Mouse (Mus musculus): ENCODE results near the gene Plppr3. TPM values are rescaled to one million over a fixed set of nuclear protein-coding genes. Genes with fewer than 3 reads are reported as not detected.

Plppr3 gene
- total and polyA plus RNA-seq, 3 experiments = 0.85 to 6.2 TPM; not detected in 1

- Histone ChIP-seq H3K9me3 (replicated peaks; ENCODE audit: insufficient read depth, low read length) (no peaks in the 10 kb centered on the region), H3K27ac (ENCODE audit: control insufficient read depth, low read depth, low read length) (no peak overlapping the region), H3K36me3 (ENCODE audit: control insufficient read depth in 1 of 2, insufficient read depth in 2 of 2, low read length in 2 of 2) (no peaks in the 10 kb centered on the region), H3K9ac (ENCODE audit: control insufficient read depth, low read depth, low read length, poor library complexity, severe bottlenecking) (no peak overlapping the region), H3K4me3 (ENCODE audit: control insufficient read depth in 1 of 2, insufficient read depth in 1 of 2, low read depth in 2 of 2, low read length in 2 of 2) (no peak overlapping the region), H3K79me2 (ENCODE audit: control insufficient read depth, insufficient read depth, low read length, poor library complexity) (no peaks in the 10 kb centered on the region), H3K27me3 (ENCODE audit: control insufficient read depth in 1 of 2, insufficient read depth in 2 of 2, low read length in 2 of 2) (no peaks in the 10 kb centered on the region), H3K4me1 (ENCODE audit: control insufficient read depth in 1 of 2, insufficient read depth in 2 of 2, low read length in 2 of 2) (no peaks in the 10 kb centered on the region)
- DNase-seq (ENCODE audit: low read depth, low spot score) = no peak
- peak in 1 of 3 experiments; percentile 6; a peak in 1 of 6 replicates for TF ChIP-seq CTCF (IDR thresholded peaks at IDR 0.05 in 2 of 3, conservative IDR thresholded peaks at IDR 0.05 in 1 of 3; ENCODE audit: control insufficient read depth in 1 of 3, insufficient read depth in 1 of 3, low read depth in 2 of 3, low read length in 3 of 3, poor library complexity in 1 of 3, severe bottlenecking in 1 of 3)
- no peak for TF ChIP-seq KAT2A (conservative IDR thresholded peaks at IDR 0.05; ENCODE audit: low read depth, low read length)
- no peak for TF ChIP-seq CHD1 (IDR thresholded peaks at IDR 0.05; ENCODE audit: low read depth, low read length)
Observed at GRCm38 (mm10) chr10:79900951-79901410, 26.5 kb upstream of the Plppr3 start.

DNA sequence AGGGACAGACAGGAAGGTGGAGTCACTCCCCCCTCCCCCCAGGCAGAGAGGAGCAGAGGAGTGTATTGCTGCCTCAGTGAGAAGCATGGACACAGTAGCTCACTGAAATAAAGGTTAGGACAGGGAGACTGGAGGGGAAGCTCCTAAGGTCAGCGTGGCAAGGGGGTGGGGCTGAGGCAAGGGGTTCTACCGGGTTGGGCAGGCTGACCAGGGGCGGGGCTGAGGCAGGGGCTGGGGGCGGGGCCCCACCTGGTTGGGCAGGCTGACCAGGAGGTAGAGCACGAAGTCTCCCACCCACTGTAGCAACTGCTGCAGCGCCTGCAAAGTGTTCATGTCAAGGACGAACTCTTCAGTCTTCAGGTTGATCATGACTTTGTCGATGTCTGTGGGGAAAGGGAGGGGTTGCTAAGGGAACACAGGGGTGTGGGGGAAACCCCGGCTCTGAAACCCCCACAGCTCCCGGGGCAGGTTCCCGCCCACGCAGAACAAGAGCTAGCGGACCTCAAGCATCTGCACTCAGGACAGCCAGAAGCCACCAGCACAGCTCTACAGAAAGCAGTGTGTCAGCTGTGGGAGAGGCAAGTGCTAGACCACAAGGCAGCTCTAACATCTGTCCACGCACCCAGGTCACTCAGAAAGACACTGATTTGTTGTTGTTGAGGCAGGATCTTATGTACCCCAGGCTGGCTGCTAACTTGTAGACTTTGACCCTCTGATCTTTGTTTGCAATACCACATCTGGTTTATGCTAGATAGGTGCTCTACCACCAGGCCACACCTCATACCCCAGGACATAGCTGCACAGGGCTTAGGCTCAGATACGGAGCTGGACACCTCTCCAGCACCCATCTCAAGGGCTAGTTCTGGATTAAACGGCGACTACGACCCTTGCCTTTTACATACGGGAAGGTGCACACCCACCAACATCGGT, 23.1 kb upstream of the Plppr3 start:
- H3K9ac ChIP-seq (ENCODE audit: control insufficient read depth, low read depth, low read length, poor library complexity, severe bottlenecking) = no peak overlapping the region
- no peaks in the 10 kb centered on the region for H3K9me3 ChIP-seq (replicated peaks; ENCODE audit: insufficient read depth, low read length)
- TF ChIP-seq MAX (IDR thresholded peaks at IDR 0.05; ENCODE audit: low read length) (no peak), SMC3 (IDR thresholded peaks at IDR 0.05; ENCODE audit: low read depth, low read length) (no peak)
- no peak for DNase-seq (ENCODE audit: low read depth, low spot score)
- no peaks in the 10 kb centered on the region for H3K79me2 ChIP-seq (ENCODE audit: control insufficient read depth, insufficient read depth, low read length, poor library complexity)
- H3K36me3 ChIP-seq (ENCODE audit: control insufficient read depth in 1 of 2, insufficient read depth in 2 of 2, low read length in 2 of 2) = no peaks in the 10 kb centered on the region
- H3K4me1 ChIP-seq (ENCODE audit: control insufficient read depth in 1 of 2, insufficient read depth in 2 of 2, low read length in 2 of 2) = no peaks in the 10 kb centered on the region
- no peak overlapping the region for H3K4me3 ChIP-seq (ENCODE audit: control insufficient read depth in 1 of 2, insufficient read depth in 1 of 2, low read depth in 2 of 2, low read length in 2 of 2)
- no peak overlapping the region for H3K27ac ChIP-seq (ENCODE audit: control insufficient read depth, low read depth, low read length)
- no peaks in the 10 kb centered on the region for H3K27me3 ChIP-seq (ENCODE audit: control insufficient read depth in 1 of 2, insufficient read depth in 2 of 2, low read length in 2 of 2)

GRCm38 (mm10) chr10:79896814-79897213, 22.4 kb upstream of the Plppr3 start:
- H3K79me2 ChIP-seq (ENCODE audit: control insufficient read depth, insufficient read depth, low read length, poor library complexity) = no peaks in the 10 kb centered on the region
- no peak overlapping the region for H3K27ac ChIP-seq (ENCODE audit: control insufficient read depth, low read depth, low read length)
- H3K4me3 ChIP-seq (ENCODE audit: control insufficient read depth in 1 of 2, insufficient read depth in 1 of 2, low read depth in 2 of 2, low read length in 2 of 2) = no peak overlapping the region
- no peak for DNase-seq (ENCODE audit: low read depth, low spot score)
- no peaks in the 10 kb centered on the region for H3K27me3 ChIP-seq (ENCODE audit: control insufficient read depth in 1 of 2, insufficient read depth in 2 of 2, low read length in 2 of 2)
- no peak overlapping the region for H3K9ac ChIP-seq (ENCODE audit: control insufficient read depth, low read depth, low read length, poor library complexity, severe bottlenecking)
- H3K4me1 ChIP-seq (ENCODE audit: control insufficient read depth in 1 of 2, insufficient read depth in 2 of 2, low read length in 2 of 2) = no peaks in the 10 kb centered on the region
- H3K9me3 ChIP-seq (replicated peaks; ENCODE audit: insufficient read depth, low read length) = no peaks in the 10 kb centered on the region
- TF ChIP-seq CTCF (IDR thresholded peaks at IDR 0.05 in 2 of 3, conservative IDR thresholded peaks at IDR 0.05 in 1 of 3; ENCODE audit: control insufficient read depth in 1 of 3, insufficient read depth in 1 of 3, low read depth in 2 of 3, low read length in 3 of 3, poor library complexity in 1 of 3, severe bottlenecking in 1 of 3) (no peak), E2F4 (IDR thresholded peaks at IDR 0.05; ENCODE audit: borderline replicate concordance, low read depth, low read length) (no peak)
- H3K36me3 ChIP-seq (ENCODE audit: control insufficient read depth in 1 of 2, insufficient read depth in 2 of 2, low read length in 2 of 2) = no peaks in the 10 kb centered on the region

- H3K9ac ChIP-seq (ENCODE audit: control insufficient read depth, low read depth, low read length, poor library complexity, severe bottlenecking) = no peak overlapping the region
- no peaks in the 10 kb centered on the region for H3K4me1 ChIP-seq (ENCODE audit: control insufficient read depth in 1 of 2, insufficient read depth in 2 of 2, low read length in 2 of 2)
- no peaks in the 10 kb centered on the region for H3K36me3 ChIP-seq (ENCODE audit: control insufficient read depth in 1 of 2, insufficient read depth in 2 of 2, low read length in 2 of 2)
- no peak for DNase-seq (ENCODE audit: low read depth, low spot score)
- no peaks in the 10 kb centered on the region for H3K27me3 ChIP-seq (ENCODE audit: control insufficient read depth in 1 of 2, insufficient read depth in 2 of 2, low read length in 2 of 2)
- H3K4me3 ChIP-seq (ENCODE audit: control insufficient read depth in 1 of 2, insufficient read depth in 1 of 2, low read depth in 2 of 2, low read length in 2 of 2) = no peak overlapping the region
- H3K9me3 ChIP-seq (replicated peaks; ENCODE audit: insufficient read depth, low read length) = no peaks in the 10 kb centered on the region
- no peak overlapping the region for H3K27ac ChIP-seq (ENCODE audit: control insufficient read depth, low read depth, low read length)
- no peaks in the 10 kb centered on the region for H3K79me2 ChIP-seq (ENCODE audit: control insufficient read depth, insufficient read depth, low read length, poor library complexity)
- TF ChIP-seq ZC3H11A (IDR thresholded peaks at IDR 0.05; ENCODE audit: low read depth, low read length) (no peak), ZMIZ1 (IDR thresholded peaks at IDR 0.05; ENCODE audit: low read depth, low read length) (no peak), USF1 (IDR thresholded peaks at IDR 0.05; ENCODE audit: low read depth, low read length) (no peak), GABPA (IDR thresholded peaks at IDR 0.05; ENCODE audit: low read depth, low read length) (no peak), POLR2A (IDR thresholded peaks at IDR 0.05; ENCODE audit: control insufficient read depth in 1 of 2, insufficient read depth in 1 of 2, low read depth in 1 of 2, low read length in 2 of 2, poor library complexity in 1 of 2) (no peak), CHD1 (IDR thresholded peaks at IDR 0.05; ENCODE audit: low read depth, low read length) (no peak), POLR2AphosphoS5 (IDR thresholded peaks at IDR 0.05; ENCODE audit: borderline replicate concordance, low read depth, low read length) (no peak), MAX (IDR thresholded peaks at IDR 0.05; ENCODE audit: low read length) (no peak), RAD21 (IDR thresholded peaks at IDR 0.05; ENCODE audit: low read depth, low read length) (no peak), BHLHE40 (IDR thresholded peaks at IDR 0.05; ENCODE audit: borderline replicate concordance, low read depth, low read length) (no peak), MAFK (IDR thresholded peaks at IDR 0.05; ENCODE audit: borderline replicate concordance, low read depth, low read length) (no peak), ZNF384 (IDR thresholded peaks at IDR 0.05; ENCODE audit: low read depth, low read length) (no peak), UBTF (IDR thresholded peaks at IDR 0.05; ENCODE audit: borderline replicate concordance, insufficient read depth, low read depth, low read length) (no peak), MXI1 (IDR thresholded peaks at IDR 0.05; ENCODE audit: low read depth, low read length) (no peak)
Observed at GRCm38 (mm10) chr10:79896306-79896705, 21.9 kb upstream of the Plppr3 start.

Measured in MEL (cell line).